Mouse (Mus musculus) limb, embryonic 13.5 days (tissue): ENCODE data around the gene Tmem236. TPM values are rescaled to one million over a fixed set of nuclear protein-coding genes. Genes with fewer than 3 reads are reported as not detected.
"Not testable (repeated sequence)": the region's sequence is repeated elsewhere in the genome, so short reads cannot be mapped to it uniquely, and the experiment has no call there.

Source experiments
- ATAC-seq: fragments of 200-750 bp; cut with Nextera tagmentation; 2 replicates; pipeline ENCODE4 v1.8.0; 2017; ENCODE audit warnings: low read depth, moderate number of reproducible peaks, moderate TSS enrichment; ENCODE audit not compliant: low FRiP score
- H3K27ac ChIP-seq: fragments of 300-500 bp; sonication (generic); 2 replicates; pipeline ENCODE4 v1.5.1; 2015; ENCODE audit warnings: inconsistent platforms, mild to moderate bottlenecking, moderate library complexity
- H3K27me3 ChIP-seq: fragments of 300-500 bp; sonication (generic); 2 replicates; pipeline ENCODE4 v1.6.1; 2015; ENCODE audit warnings: mild to moderate bottlenecking, inconsistent platforms
- H3K36me3 ChIP-seq: fragments of 300-500 bp; sonication (generic); 2 replicates; pipeline ENCODE4 v1.6.1; 2015; ENCODE audit warnings: inconsistent platforms, mild to moderate bottlenecking, moderate library complexity
- H3K4me1 ChIP-seq: fragments of 300-500 bp; sonication (generic); 2 replicates; pipeline ENCODE4 v1.6.1; 2015; ENCODE audit warnings: inconsistent platforms
- H3K4me2 ChIP-seq: fragments of 300-500 bp; sonication (generic); replicated peaks from 2 replicates; pipeline ENCODE4 v1.6.1; 2015; ENCODE audit warnings: inconsistent platforms, mild to moderate bottlenecking, moderate library complexity
- H3K4me3 ChIP-seq: fragments of 300-500 bp; sonication (generic); 2 replicates; pipeline ENCODE4 v1.5.1; 2015; ENCODE audit warnings: moderate library complexity, mild to moderate bottlenecking, inconsistent platforms
- H3K9ac ChIP-seq: fragments of 300-500 bp; sonication (generic); 2 replicates; pipeline ENCODE4 v1.6.1; 2015; ENCODE audit warnings: mild to moderate bottlenecking, inconsistent platforms
- H3K9me3 ChIP-seq: fragments of 300-500 bp; sonication (generic); 2 replicates; pipeline ENCODE4 v1.6.1; 2016; ENCODE audit warnings: inconsistent platforms
- WGBS: fragments of 180-500 bp; shearing (Covaris S2); methylation state at CpG from one replicate; pipeline ENCODE4 v1.1.7; 2015; 5-methylcytosine and 5-hydroxymethylcytosine counted together
- polyA plus RNA-seq: library from polyadenylated mRNA; unstranded; fragments of >200 nt; fragmentation: Nextera tagmentation; extraction: Ambion mirVana; gene quantifications from 2 replicates; pipeline ENCODE4 v1.2.1, GENCODE M21; 2015

The Tmem236 gene
- polyA plus RNA-seq, 1 experiment from 2014 or later, result 0.08 TPM

DNA sequence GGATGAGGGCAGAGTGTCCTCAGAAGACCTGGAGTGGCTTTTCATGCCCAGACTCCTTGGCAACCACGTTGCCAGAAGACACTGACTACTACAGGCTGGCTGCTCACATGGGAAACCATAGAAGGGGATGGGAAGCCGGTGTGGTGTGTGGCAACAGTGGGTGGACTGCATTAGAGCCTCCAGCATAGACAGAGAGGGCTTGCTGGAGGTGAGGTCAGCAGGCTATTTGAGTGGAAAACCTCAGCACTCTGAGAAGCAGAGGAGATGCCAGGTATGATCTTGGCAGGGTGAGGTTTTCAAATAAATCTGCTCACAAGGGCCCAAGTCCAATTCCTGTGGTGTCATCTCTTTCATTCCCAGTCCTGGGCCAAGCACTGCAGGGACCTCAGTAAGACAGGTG lies 25.3 kb downstream of the Tmem236 start:
- Histone ChIP-seq H3K27me3 (no peaks in the 10 kb centered on the region), H3K36me3 (no peaks in the 10 kb centered on the region), H3K9ac (no peak overlapping the region), H3K4me2 (no peak overlapping the region), H3K4me3 (no peak overlapping the region), H3K27ac (no peak overlapping the region), H3K9me3 (no peaks in the 10 kb centered on the region), H3K4me1 (no peaks in the 10 kb centered on the region)
- no peak for ATAC-seq
- 46% methylated on average over 2 of the region's 2 CpGs for WGBS

DNA sequence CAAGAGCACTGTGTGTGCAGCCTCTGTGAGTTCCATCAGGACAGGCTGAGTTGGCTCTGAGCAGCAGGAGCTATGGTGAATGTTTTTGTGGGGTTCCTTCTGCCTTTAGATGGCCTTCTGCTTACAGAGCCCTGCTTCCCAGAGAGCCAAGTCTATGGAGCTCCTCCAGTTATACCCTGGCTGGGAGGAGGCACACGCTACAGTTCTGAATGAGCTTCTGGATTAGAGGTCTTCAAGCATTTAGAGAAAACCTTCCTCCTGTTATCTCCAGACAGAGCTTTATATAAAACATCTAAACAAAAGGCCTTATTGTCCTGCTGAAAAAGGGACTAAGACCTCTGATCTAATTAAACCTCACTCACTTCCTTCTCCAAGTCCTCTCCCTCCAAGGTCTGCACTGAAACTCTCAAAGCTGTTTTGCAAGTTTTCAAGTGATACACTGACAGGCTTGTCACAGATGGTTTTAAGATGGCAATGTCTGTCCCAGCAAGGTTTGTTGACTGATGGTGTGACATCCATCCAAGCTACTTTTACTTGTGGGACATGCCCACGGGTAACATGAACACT lies 26.6 kb downstream of the Tmem236 start:
- not testable (repeated sequence) for ATAC-seq, H3K9me3 ChIP-seq, H3K9ac ChIP-seq, H3K27ac ChIP-seq, H3K4me3 ChIP-seq, H3K4me1 ChIP-seq, H3K27me3 ChIP-seq, H3K36me3 ChIP-seq, H3K4me2 ChIP-seq
- 50% methylated on average over 1 of the region's 2 CpGs for WGBS

DNA sequence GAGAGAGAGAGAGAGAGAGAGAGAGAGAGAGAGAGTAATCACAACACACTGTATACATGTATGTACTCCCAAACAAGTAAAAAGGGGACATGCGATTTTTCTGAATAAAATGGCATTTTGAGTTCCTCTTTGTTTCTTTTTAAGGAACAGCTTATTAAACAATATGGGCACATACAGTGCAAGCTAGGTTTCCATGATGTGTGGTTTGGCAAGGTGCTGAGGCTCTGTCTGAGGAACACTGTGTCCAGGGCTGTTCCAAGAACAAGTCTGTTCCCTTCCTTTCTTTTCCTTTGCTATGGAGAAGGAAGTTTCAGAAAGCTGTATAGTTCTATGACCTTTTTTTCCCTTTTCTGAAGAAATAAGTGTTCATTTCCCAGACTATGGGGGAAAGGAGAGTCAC lies 30.0 kb downstream of the Tmem236 start:
- Histone ChIP-seq H3K9ac (no peak overlapping the region), H3K36me3 (no peaks in the 10 kb centered on the region), H3K27me3 (no peaks in the 10 kb centered on the region), H3K27ac (no peak overlapping the region), H3K9me3 (no peaks in the 10 kb centered on the region), H3K4me3 (no peak overlapping the region), H3K4me1 (no peaks in the 10 kb centered on the region), H3K4me2 (no peak overlapping the region)
- no peak for ATAC-seq
- WGBS, result 85% methylated on average over 1 of the region's 1 CpGs

DNA sequence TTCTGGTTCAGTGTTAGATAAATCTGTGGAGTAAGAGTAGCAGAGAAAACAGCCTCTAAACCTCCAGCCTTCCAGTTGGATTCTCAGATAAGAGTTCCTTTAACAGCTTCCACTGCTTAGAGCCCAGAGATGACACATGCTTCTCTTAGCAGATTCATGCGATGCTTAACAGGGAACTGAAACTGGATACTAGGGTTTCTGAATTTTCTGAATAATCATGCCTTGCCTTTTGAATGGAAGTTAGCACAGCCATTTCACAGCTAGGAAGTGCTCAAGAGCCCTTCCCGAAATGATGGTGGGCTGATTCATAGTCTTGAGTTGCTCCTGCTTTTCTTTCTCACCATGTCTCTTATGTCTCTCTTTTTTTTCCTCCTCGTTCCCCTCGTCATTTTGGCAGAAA lies 32.5 kb downstream of the Tmem236 start:
- no peak overlapping the region for H3K9ac ChIP-seq
- no peak for ATAC-seq
- H3K36me3 ChIP-seq, result no peaks in the 10 kb centered on the region
- H3K4me2 ChIP-seq, result no peak overlapping the region
- no peaks in the 10 kb centered on the region for H3K9me3 ChIP-seq
- no peak overlapping the region for H3K27ac ChIP-seq
- no peak overlapping the region for H3K4me3 ChIP-seq
- WGBS, result 82% methylated on average over 4 of the region's 4 CpGs
- no peaks in the 10 kb centered on the region for H3K27me3 ChIP-seq
- no peaks in the 10 kb centered on the region for H3K4me1 ChIP-seq

DNA sequence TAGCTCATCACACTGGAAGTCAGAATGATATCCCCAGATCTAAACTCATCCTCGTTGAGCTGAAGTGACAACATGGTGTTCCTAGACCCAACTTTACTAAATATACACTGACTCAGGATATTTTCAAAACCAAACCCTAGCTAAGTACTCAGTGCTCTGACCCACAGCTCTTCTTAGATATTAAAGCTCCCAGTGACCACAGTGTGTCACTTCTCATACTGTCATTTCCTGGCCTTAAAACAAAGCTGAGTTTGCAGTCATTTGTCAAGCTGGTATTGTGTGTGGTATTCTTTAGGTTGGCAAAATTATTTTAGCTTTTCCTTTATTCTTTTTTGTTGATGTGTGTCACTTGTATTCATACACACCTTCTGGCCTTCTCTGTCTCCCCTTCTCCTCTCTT lies 36.4 kb downstream of the Tmem236 start:
- Histone ChIP-seq H3K4me3 (no peak overlapping the region), H3K4me1 (no peaks in the 10 kb centered on the region), H3K4me2 (no peak overlapping the region), H3K27me3 (no peaks in the 10 kb centered on the region), H3K9ac (no peak overlapping the region), H3K36me3 (no peaks in the 10 kb centered on the region), H3K9me3 (no peaks in the 10 kb centered on the region), H3K27ac (no peak overlapping the region)
- ATAC-seq, result no peak
- WGBS, result 91% methylated on average over 1 of the region's 1 CpGs

DNA sequence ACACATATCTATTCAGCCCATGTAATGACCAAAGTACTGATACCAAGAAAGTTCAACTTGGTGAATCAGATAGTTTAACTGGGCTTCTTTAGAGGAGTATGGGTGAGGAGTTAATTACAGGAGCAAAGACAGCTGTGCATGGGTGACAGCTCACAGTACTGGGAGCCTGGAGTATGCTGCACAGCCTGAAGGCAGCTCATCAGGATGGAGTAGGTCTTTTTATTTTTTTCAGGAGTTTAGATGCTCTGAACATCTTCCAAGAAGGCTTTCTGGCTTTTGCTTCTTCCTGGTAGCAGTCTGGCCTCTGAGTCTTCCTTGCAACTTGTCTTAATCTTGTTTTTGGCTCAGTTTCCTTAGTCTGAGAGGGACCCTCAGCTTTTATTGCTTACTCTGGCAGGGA lies 37.3 kb downstream of the Tmem236 start:
- Histone ChIP-seq H3K4me1 (no peaks in the 10 kb centered on the region), H3K27ac (no peak overlapping the region), H3K27me3 (no peaks in the 10 kb centered on the region), H3K9ac (no peak overlapping the region), H3K4me2 (no peak overlapping the region), H3K9me3 (no peaks in the 10 kb centered on the region), H3K4me3 (no peak overlapping the region), H3K36me3 (no peaks in the 10 kb centered on the region)
- no peak for ATAC-seq

DNA sequence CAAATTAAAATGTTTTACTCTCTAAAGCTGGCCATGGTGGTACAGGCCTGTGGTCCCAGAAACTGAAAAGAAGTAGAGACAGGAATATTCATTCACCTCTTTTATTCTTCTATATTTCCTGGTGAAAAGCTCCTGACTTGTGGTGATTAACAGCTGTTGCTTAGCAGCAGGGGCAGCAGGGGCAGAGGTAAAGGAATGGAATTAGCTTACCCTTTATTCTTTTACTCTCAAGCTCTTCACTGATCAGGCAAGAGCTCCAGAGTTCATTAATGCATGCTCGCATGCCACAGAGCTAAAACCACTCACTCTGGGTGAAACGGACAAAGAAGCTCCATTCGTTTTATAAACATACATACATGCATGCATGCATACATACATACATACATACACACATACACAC lies 40.4 kb downstream of the Tmem236 start:
- Histone ChIP-seq H3K27me3 (no peaks in the 10 kb centered on the region), H3K36me3 (no peaks in the 10 kb centered on the region), H3K4me3 (no peak overlapping the region), H3K27ac (no peak overlapping the region), H3K9me3 (no peaks in the 10 kb centered on the region), H3K9ac (no peak overlapping the region), H3K4me1 (no peaks in the 10 kb centered on the region), H3K4me2 (no peak overlapping the region)
- ATAC-seq, result no peak
- WGBS, result 52% methylated on average over 3 of the region's 3 CpGs

DNA sequence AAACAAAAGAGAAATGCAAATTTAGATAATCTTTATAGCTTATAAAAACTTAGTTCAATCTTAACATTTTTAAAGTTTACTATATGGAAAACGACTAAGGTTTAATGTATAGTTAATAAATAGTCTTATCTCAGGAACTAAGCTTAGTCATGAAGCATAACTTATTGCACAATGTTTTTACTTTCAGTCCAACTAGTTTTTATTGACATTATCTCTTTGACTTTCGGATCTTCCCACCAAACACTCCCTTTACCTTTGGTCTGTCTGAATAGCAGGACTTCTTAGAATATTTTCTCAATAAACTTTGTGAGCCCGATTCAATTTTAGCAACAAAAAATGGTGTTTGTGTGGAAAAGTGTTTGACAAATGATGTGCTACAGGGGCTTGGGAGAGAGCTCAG lies 42.3 kb downstream of the Tmem236 start:
- Histone ChIP-seq H3K27me3 (no peaks in the 10 kb centered on the region), H3K9me3 (no peaks in the 10 kb centered on the region), H3K27ac (no peak overlapping the region), H3K4me1 (no peaks in the 10 kb centered on the region), H3K36me3 (no peaks in the 10 kb centered on the region), H3K4me2 (no peak overlapping the region), H3K4me3 (no peak overlapping the region), H3K9ac (no peak overlapping the region)
- ATAC-seq, result no peak
- WGBS, result 81% methylated on average over 3 of the region's 3 CpGs

DNA sequence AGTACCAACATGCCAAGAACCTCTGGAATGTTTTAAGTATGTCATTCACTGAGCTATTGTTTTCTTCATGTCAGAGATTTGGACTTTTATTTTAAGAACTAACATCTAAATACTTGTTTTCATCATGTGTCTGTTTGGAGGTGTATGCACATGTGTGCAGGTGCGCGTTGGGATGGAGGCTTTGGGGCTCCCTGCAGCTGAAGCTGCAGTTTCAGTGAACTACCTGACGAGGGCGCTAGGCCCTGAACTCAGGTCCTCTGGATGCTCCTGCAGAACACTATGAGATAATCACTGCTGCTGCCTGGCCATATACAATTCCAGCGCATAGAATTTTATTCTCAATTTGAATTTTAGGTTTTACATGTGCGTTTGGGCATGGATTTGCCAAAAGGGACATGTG lies 43.8 kb downstream of the Tmem236 start:
- no peak overlapping the region for H3K4me2 ChIP-seq
- no peak overlapping the region for H3K27ac ChIP-seq
- H3K9me3 ChIP-seq, result no peaks in the 10 kb centered on the region
- no peak overlapping the region for H3K4me3 ChIP-seq
- no peaks in the 10 kb centered on the region for H3K36me3 ChIP-seq
- no peak for ATAC-seq
- no peaks in the 10 kb centered on the region for H3K27me3 ChIP-seq
- WGBS, result 65% methylated on average over 6 of the region's 6 CpGs
- no peak overlapping the region for H3K9ac ChIP-seq
- 0 out of 2 replicates have a peak, but pooled peaks cover 3% of the 10 kb centered on the region for H3K4me1 ChIP-seq

DNA sequence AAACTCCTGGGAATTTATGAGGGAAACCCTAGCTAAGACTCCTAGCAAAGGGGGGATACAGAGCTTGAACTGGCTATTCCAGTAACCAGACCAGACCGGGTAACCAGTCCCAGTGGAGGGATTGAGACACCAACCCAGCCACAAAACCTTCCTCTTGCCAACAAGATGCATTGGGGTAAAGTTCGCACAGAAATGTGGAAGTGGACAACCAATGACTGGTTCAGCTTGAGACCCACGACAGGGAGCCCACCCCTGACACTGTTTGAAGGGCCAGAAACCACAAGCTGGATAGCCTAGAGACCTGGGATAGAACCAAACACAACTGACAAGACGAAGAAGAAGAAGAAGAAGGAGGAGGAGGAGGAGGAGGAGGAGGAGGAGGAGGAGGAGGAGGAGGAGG lies 50.1 kb downstream of the Tmem236 start:
- Histone ChIP-seq H3K36me3 (no peaks in the 10 kb centered on the region), H3K9me3 (no peaks in the 10 kb centered on the region), H3K27ac (no peak overlapping the region), H3K27me3 (no peaks in the 10 kb centered on the region), H3K9ac (no peak overlapping the region), H3K4me2 (no peak overlapping the region), H3K4me3 (no peak overlapping the region), H3K4me1 (0 out of 2 replicates have a peak, but pooled peaks cover 3% of the 10 kb centered on the region)
- 79% methylated on average over 3 of the region's 4 CpGs for WGBS
- no peak for ATAC-seq

DNA sequence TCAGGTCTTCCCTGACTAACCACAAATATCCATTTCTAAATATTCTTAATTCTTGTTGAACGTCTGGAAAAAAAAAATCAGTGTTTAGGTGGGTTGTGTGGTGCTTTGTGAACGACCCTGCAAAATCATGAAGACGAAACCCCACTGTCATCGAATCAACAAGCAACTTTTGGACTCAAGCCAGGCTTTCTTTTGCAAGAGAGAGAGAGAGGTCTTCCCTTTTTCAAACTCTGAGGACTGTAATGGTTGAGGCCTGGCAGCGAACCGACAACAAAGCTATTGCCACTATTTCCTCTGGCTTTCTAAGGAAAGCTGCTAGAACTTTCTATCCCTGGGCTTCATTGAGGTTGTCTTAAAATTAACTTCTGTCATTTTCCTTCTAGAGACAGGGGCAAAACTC lies 54.2 kb downstream of the Tmem236 start:
- H3K4me2 ChIP-seq, result no peak overlapping the region
- H3K27me3 ChIP-seq, result no peaks in the 10 kb centered on the region
- no peak overlapping the region for H3K27ac ChIP-seq
- WGBS, result 76% methylated on average over 6 of the region's 6 CpGs
- ATAC-seq, result no peak
- no peak overlapping the region for H3K9ac ChIP-seq
- no peak overlapping the region for H3K4me3 ChIP-seq
- H3K4me1 ChIP-seq, result no peaks in the 10 kb centered on the region
- H3K36me3 ChIP-seq, result no peaks in the 10 kb centered on the region
- no peaks in the 10 kb centered on the region for H3K9me3 ChIP-seq

DNA sequence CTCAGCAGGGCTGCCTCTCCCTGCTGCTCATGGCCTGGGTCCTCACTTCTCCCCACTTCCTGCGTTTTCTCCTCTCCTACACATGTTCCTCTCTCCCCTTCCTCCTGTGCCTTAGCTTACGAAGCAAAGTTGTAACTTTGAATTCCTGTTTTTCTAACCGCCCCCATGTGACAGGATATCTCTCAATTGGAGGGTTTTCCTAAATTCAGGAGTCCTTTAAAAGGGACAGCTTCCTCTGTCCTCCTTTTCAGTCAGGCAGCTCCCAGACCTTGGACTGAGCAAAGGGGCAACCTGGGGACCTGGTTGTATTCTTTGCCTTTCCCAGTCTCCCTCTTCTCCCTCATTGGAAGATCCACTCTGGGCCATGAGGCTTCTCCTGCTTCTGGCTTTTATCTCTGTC lies 54.8 kb downstream of the Tmem236 start, which contains the start of gene Mrc1:
Mrc1 (plus strand) TSS at position 244 of the 400 bp plus-strand sequence.
- Histone ChIP-seq H3K4me1 (no peaks in the 10 kb centered on the region), H3K9me3 (no peaks in the 10 kb centered on the region), H3K27ac (no peak within 1 kb of the TSS), H3K27me3 (no peaks in the 10 kb centered on the region), H3K4me3 (no peak within 1 kb of the TSS), H3K36me3 (no peaks in the 10 kb centered on the region), H3K9ac (no peak within 1 kb of the TSS), H3K4me2 (no peak within 1 kb of the TSS)
- ATAC-seq, result no peak
- WGBS, result 33% methylated on average over 3 of the region's 3 CpGs

DNA sequence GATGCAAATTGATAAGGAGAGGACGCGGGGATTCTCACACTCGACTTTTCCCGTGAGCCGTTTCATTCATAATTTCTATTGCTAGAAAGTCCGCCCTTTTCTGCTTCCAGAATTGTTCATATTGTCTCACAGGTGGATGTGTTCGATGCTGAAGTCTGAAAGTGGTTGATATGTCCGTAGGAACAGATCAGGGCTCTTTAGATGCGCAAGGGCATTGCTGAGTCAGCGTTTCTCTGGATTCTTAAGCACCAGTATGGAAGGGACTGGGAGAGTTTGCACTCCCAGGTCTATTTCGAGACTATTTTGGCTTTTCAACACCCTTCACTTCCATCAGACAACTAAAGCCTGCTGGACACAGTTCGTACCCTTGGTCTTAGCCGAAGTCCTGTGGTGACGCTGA lies 55.7 kb downstream of the Tmem236 start:
- WGBS, result 89% methylated on average over 14 of the region's 14 CpGs
- H3K4me3 ChIP-seq, result no peak overlapping the region
- H3K27me3 ChIP-seq, result no peaks in the 10 kb centered on the region
- no peaks in the 10 kb centered on the region for H3K4me1 ChIP-seq
- H3K36me3 ChIP-seq, result no peaks in the 10 kb centered on the region
- no peak overlapping the region for H3K9ac ChIP-seq
- no peak overlapping the region for H3K4me2 ChIP-seq
- no peak for ATAC-seq
- H3K27ac ChIP-seq, result no peak overlapping the region
- no peaks in the 10 kb centered on the region for H3K9me3 ChIP-seq
